Mouse (Mus musculus): ENCODE measurements around the gene Aldh9a1. TPM values are rescaled to one million over a fixed set of nuclear protein-coding genes. Genes with fewer than 3 reads are reported as not detected.

Aldh9a1 gene
- polyA plus RNA-seq, 1 experiment from 2014 or later = 83.3 TPM

Small RNA genes within 50 kb of the gene (microRNA-seq; reads per million reads assigned to microRNA genes)
- 0.25 reads per million for gene Gm25911

Other genes with a start within 250 kb of the Aldh9a1 start
- 47.3 and 53.0 TPM in 2 replicates for gene Uck2, start 64.7 kb upstream of the Aldh9a1 start, polyA plus RNA-seq (2014; fragmentation: Nextera tagmentation; extraction: Ambion mirVana)
- 94.9 and 99.4 TPM in 2 replicates for gene Tmco1, start 41.6 kb upstream of the Aldh9a1 start, polyA plus RNA-seq (2014; fragmentation: Nextera tagmentation; extraction: Ambion mirVana)
- 179 and 217 TPM in 2 replicates for gene Mgst3, start 43.9 kb downstream of the Aldh9a1 start, polyA plus RNA-seq (2014; fragmentation: Nextera tagmentation; extraction: Ambion mirVana)
- not detected in 2 replicates for gene Lrrc52, start 116.8 kb downstream of the Aldh9a1 start, polyA plus RNA-seq (2014; fragmentation: Nextera tagmentation; extraction: Ambion mirVana)
- gene Rxrg, start 248.4 kb downstream of the Aldh9a1 start, polyA plus RNA-seq (2014; fragmentation: Nextera tagmentation; extraction: Ambion mirVana) = 1.4 and 1.5 TPM in 2 replicates